Comparison of ENCODE assay signal across 9 mouse cellular contexts in the genomic region with DNA sequence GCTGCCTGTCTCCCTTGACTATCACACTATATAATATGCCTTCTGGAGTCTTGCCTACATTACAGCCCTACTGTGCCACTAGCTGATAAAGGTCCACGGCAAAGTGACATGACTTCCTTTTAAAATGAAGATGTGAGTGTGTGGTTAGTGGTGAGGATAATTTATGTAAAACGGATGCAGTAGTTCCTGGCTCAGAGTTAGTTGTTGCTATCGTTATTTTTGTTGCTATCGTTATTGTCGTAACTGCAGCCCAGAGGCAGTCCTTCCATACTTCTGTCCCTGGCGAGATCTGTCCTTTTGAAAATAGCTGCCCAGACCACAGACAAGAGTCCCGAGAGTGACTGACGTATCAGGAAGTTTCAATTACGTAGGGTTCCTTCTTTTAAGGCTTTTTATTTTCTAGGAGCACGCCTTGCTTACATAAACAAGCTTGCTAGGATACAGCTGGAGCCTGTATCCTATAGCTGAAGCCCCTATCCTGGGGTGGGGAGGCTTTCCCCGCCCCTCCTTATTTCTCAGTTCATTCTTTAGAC. TPM values are rescaled to one million over a fixed set of nuclear protein-coding genes. Genes with fewer than 3 reads are reported as not detected.
DNase-seq lines count a peak whose midpoint lies in the region; ATAC-seq lines count a peak whose summit lies in the region.
"Had no signal": no experiment of that assay in that cellular context is flagged by ENCODE, and none has a peak within 500 bp of the region (broad histone marks: within the 10 kb centered on the region; RNA-seq: fewer than 3 reads in every experiment).

No protein-coding gene starts in this region.

- DNase-seq in heart, adult 11 months, result peak; percentile 95
- no peak for DNase-seq in heart, embryonic 10.5 days (ENCODE audit: low spot score)
- peak; percentile 49 to 66 for DNase-seq in spleen, postnatal 36 days (ENCODE audit: low spot score in 2 of 2)
- DNase-seq in spleen, adult 18-20 months, result no peak
- DNase-seq in kidney, postnatal 14 days, result peak; percentile 54
- no peak for DNase-seq in embryo, embryonic 11 days
- DNase-seq in MN1 (ENCODE audit: low spot score), result no peak
- DNase-seq: cerebellum, postnatal 36 days had no signal

- WGBS in heart, embryonic 10.5 days, result 75% methylated on average over 11 of the region's 11 CpGs
- 54% methylated on average over 11 of the region's 11 CpGs for WGBS in stomach, embryonic 16.5 days

- no peak overlapping the region for H3K4me3 ChIP-seq in heart, embryonic 10.5 days
- H3K4me3 ChIP-seq in stomach, embryonic 16.5 days (replicated peaks; ENCODE audit: low read length), result no peak overlapping the region

- H3K27me3 ChIP-seq in heart, embryonic 10.5 days (ENCODE audit: insufficient read depth, poor library complexity, severe bottlenecking), result peaks cover 91% of the 10 kb centered on the region
- no peaks in the 10 kb centered on the region for H3K27me3 ChIP-seq in stomach, embryonic 16.5 days (ENCODE audit: control insufficient read depth, insufficient read depth, low read length)

- H3K36me3 ChIP-seq in heart, embryonic 10.5 days, result no peaks in the 10 kb centered on the region; the same call in 1 of the 2 replicates
- H3K36me3 ChIP-seq in stomach, embryonic 16.5 days (ENCODE audit: control insufficient read depth, insufficient read depth, low read length), result no peaks in the 10 kb centered on the region

- no peak overlapping the region for H3K27ac ChIP-seq in heart, embryonic 10.5 days
- peak overlapping the region; percentile 61; the same call in 1 of the 2 replicates for H3K27ac ChIP-seq in stomach, embryonic 16.5 days (ENCODE audit: low read length)

- peak overlapping the region; percentile 25; the same call in 1 of the 2 replicates for H3K9ac ChIP-seq in stomach, embryonic 16.5 days (ENCODE audit: low read length)

- H3K4me2 ChIP-seq in stomach, embryonic 16.5 days (ENCODE audit: low read depth, low read length), result peak overlapping the region; percentile 14; the same call in 1 of the 2 replicates

- no peaks in the 10 kb centered on the region for H3K9me3 ChIP-seq in heart, embryonic 10.5 days
- H3K9me3 ChIP-seq in stomach, embryonic 16.5 days (replicated peaks; ENCODE audit: control insufficient read depth, low read length), result no peaks in the 10 kb centered on the region

- ATAC-seq in stomach, embryonic 16.5 days (ENCODE audit: insufficient read depth, low FRiP score), result no peak

- H3K4me1 ChIP-seq in heart, embryonic 10.5 days, result peaks cover 14% of the 10 kb centered on the region
- H3K4me1 ChIP-seq in stomach, embryonic 16.5 days (ENCODE audit: control insufficient read depth, insufficient read depth, low read length), result peaks cover 37% of the 10 kb centered on the region

RNA-seq across cellular contexts. Expression of gene Lrrc8d, which starts 18.4 kb away (rescaled TPM):
- polyA plus RNA-seq in heart, embryonic 10.5 days (2016; fragmentation: Nextera tagmentation; extraction: Ambion mirVana), result 7.6 and 10.8 TPM in 2 replicates
- 8.8 and 9.7 TPM in 2 replicates for polyA plus RNA-seq in stomach, embryonic 16.5 days (2015; fragmentation: Nextera tagmentation; extraction: Ambion mirVana)

Comparison
In these comparisons a context has a peak if more than half of its experiments do, and no peak if none do; other contexts are left out.
1. DNase-seq: peak in heart, adult 11 months (single experiment), spleen, postnatal 36 days (2 of 2) and kidney, postnatal 14 days (single experiment); none in heart, embryonic 10.5 days (single experiment), spleen, adult 18-20 months (0 of 2), embryo, embryonic 11 days (single experiment) and MN1 (single experiment).